Mouse (Mus musculus): ENCODE results near the gene Wfdc18. TPM values are rescaled to one million over a fixed set of nuclear protein-coding genes. Genes with fewer than 3 reads are reported as not detected.

The Wfdc18 gene
- polyA plus RNA-seq (2012; rRNA removed) = not detected in 2 replicates

GRCm38 (mm10) chr11:83708715-83709114 lies at the start of gene Wfdc18:
Gene Wfdc18, plus strand, starts transcription at chr11:83709015.
- WGBS = 27% methylated on average over 4 of the region's 4 CpGs
- DNase-seq (ENCODE audit: low read depth, low spot score) = no peak

- WGBS = 71% methylated on average over 6 of the region's 6 CpGs
- no peak for DNase-seq (ENCODE audit: low read depth, low spot score)
Measured at GRCm38 (mm10) chr11:83662204-83662603, 46.6 kb upstream of the Wfdc18 start, which contains the start of gene Ccl4. Gene Ccl4, plus strand, starts transcription at chr11:83662584.

DNA sequence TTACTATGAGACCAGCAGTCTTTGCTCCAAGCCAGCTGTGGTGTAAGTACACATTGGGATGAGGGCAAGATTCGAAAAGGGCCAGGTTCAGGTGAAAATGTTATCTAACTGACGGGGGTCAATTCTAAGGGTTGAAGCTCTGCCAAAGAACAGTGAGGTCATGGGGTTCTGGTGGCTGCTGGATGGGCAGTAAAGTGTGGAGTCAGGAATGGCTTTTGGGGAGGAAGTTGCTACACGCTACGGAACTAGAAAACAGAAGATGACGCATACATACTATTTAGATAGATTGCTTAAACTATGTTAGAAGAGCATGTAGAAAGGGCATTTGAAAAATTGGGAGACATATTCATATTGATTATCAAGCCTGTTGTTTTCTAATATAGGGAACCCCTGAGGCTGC lies 45.3 kb upstream of the Wfdc18 start:
- no peak for DNase-seq (ENCODE audit: low read depth, low spot score)
- WGBS = 56% methylated on average over 5 of the region's 5 CpGs

- no peak for DNase-seq (ENCODE audit: low read depth, low spot score)
Measured at GRCm38 (mm10) chr11:83671743-83672142, 37.1 kb upstream of the Wfdc18 start.

DNA sequence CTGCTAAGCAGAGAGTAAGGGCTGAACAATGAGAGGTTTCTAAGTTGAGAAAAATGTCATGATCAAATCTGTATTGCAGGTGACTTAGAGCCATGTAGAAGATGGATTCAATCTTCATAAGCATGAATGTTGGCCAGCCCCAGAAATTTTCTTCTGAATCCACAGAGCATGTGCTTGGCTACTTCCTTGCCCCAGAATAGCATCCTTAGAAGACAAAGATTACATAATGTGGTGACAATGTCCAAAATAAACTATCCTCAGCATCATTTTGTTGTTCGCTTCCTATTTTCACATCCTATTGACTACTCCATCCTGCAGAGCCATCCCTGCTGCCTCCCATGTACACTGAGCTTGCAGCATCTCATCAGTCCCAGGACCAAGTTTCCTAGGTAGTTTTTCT lies 33.1 kb upstream of the Wfdc18 start:
- DNase-seq (ENCODE audit: low read depth, low spot score) = no peak
- 85% methylated on average over 1 of the region's 1 CpGs for whole genome bisulfite sequencing

- 90% methylated on average over 1 of the region's 1 CpGs for WGBS
- DNase-seq (ENCODE audit: low read depth, low spot score) = no peak
Measured at GRCm38 (mm10) chr11:83689918-83690317, 18.9 kb upstream of the Wfdc18 start.

GRCm38 (mm10) chr11:83692008-83692407 lies 16.8 kb upstream of the Wfdc18 start:
- DNase-seq (ENCODE audit: low read depth, low spot score) = no peak
- 44% methylated on average over 1 of the region's 1 CpGs for WGBS

GRCm38 (mm10) chr11:83703705-83704104 lies 5.1 kb upstream of the Wfdc18 start, which contains the start of gene Wfdc17:
Gene Wfdc17, plus strand, starts transcription at chr11:83703991.
- DNase-seq (ENCODE audit: low read depth, low spot score) = no peak

GRCm38 (mm10) chr11:83709683-83710082 lies 868 bp downstream of the Wfdc18 start:
- DNase-seq (ENCODE audit: low read depth, low spot score) = no peak
- 86% methylated on average over 5 of the region's 5 CpGs for WGBS

More at GRCm38 (mm10) chr11:83703705-83704104, 5.1 kb upstream of the Wfdc18 start, which contains the start of gene Wfdc17:
- 0% methylated on average over 1 of the region's 1 CpGs for WGBS

- 12% methylated on average over 1 of the region's 1 CpGs for WGBS
- DNase-seq (ENCODE audit: low read depth, low spot score) = no peak
Measured at GRCm38 (mm10) chr11:83712671-83713070, 3.9 kb downstream of the Wfdc18 start.

GRCm38 (mm10) chr11:83713925-83714324 lies 5.1 kb downstream of the Wfdc18 start:
- 72% methylated on average over 2 of the region's 2 CpGs for WGBS
- no peak for DNase-seq (ENCODE audit: low read depth, low spot score)

DNA sequence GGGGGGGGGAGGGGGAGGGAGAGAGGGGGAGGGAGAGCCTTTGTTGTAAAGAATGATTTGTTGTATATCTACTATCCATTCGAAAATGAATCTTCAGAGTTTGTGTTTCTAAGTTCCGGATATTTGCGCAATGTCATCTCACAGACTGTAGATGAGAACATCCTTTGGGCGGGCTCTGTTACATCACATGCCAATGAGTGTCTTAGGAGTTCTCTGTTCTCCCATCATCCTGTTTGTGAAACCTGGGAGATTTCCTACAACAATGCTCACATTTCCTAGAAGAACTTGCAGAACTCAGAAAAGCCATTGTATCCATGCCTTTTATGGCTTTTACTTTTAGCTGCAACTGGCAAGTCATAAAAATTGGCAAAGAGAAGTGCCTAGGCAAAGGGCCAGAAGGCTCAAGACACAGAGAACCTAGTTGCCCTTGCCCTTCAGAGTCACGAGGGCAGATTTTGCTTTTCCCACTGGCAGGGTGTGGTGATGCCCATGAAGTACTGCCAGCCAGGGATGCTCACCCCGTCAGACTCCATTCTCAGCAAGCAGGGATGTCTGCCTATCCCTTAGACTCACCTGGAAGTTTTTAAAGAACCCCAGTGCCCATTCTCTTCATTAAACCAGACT lies 8.3 kb downstream of the Wfdc18 start:
- no peak for DNase-seq (ENCODE audit: low read depth, low spot score)
- 37% methylated on average over 6 of the region's 6 CpGs for WGBS

GRCm38 (mm10) chr11:83720766-83721165 lies 12.0 kb downstream of the Wfdc18 start:
- no peak for DNase-seq (ENCODE audit: low read depth, low spot score)

GRCm38 (mm10) chr11:83728757-83729432 lies 20.1 kb downstream of the Wfdc18 start:
- 54% methylated on average over 3 of the region's 3 CpGs for WGBS
- DNase-seq (ENCODE audit: low read depth, low spot score) = no peak

DNA sequence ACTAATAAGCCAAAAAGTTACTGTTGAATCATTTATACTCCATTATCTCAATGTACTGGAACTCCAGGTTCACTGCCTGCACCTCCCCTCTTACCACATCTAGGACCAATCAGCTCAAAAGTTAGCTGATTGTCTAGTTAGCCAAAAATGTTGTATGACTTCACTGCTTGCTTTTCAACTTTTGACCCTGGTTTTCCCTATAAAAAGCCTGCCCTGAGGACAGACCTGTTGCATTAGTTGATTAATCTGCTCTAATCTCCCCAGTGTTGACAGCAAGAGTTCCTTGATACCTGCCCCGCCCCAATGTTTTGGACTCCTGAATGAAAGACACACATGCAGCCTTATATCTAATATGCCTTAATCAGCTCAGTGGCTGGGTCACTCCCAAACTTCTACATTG lies 22.3 kb downstream of the Wfdc18 start:
- 95% methylated on average over 1 of the region's 1 CpGs for WGBS
- DNase-seq (ENCODE audit: low read depth, low spot score) = no peak

DNA sequence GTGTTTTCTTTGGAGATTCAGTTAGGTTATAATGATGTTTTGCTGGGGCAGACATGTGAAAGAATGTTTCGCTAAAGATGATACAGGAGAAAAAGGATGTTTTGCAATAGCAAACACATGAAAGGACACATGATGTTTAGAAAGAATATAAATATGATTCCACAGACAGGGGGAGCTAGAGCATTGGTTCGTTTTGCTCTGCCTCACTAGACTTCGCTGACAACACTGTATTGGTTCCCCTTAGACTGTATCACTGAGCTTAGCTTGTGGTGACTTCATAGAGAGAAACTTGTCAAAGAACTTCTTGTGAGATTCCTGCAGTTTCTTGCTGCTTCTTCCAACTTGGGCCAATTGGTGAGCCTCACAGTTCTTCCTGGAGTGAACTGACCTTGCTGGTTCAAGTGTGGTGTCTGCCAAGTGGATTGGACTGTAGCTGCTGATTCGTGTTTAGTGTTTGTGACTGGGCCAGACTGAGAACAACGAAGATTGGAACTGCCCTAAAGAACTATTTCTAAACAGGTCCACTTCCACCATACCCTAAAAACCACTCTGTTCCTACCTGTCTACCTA lies 24.3 kb downstream of the Wfdc18 start:
- no peak for DNase-seq (ENCODE audit: low read depth, low spot score)
- 78% methylated on average over 5 of the region's 5 CpGs for WGBS

DNA sequence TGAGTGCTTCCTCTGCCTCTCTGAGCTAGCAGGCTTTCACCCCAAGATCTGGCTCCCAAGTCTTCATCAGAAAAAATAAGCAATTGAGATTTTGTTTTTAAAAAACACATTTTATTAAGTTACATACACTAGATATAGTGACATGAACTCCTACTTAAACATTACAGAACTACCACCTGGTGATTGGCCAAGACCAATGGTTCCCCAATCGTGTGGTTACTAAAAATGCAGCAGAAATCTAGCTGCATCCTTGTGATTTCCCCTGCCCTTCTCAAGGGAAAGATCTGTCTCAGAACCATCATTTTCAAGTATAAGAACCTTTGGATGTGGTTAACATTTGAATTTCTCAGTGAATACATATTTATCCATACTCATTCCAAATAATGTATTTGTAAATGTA lies 25.4 kb downstream of the Wfdc18 start:
- no peak for DNase-seq (ENCODE audit: low read depth, low spot score)
- 84% methylated on average over 1 of the region's 1 CpGs for WGBS

DNA sequence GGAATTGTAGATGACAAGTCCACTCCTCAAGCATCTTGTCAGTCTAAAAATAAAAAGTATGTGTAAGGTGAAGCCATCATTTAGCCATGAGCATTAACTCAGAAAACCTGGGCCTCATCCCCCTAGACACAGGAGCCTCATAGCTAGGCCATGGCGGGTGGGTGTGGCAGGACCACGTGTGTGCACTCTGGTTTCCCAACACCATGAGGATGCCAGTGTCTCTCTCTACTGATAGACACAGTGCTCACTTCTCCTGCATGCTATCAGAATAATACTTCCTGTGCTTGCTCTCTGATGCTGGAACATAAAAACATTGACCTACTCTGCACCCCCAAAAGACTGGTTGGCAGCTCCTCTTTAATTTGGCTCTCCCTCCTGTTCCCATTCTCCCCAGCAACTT lies 27.1 kb downstream of the Wfdc18 start:
- WGBS = 58% methylated on average over 2 of the region's 2 CpGs
- no peak for DNase-seq (ENCODE audit: low read depth, low spot score)

DNA sequence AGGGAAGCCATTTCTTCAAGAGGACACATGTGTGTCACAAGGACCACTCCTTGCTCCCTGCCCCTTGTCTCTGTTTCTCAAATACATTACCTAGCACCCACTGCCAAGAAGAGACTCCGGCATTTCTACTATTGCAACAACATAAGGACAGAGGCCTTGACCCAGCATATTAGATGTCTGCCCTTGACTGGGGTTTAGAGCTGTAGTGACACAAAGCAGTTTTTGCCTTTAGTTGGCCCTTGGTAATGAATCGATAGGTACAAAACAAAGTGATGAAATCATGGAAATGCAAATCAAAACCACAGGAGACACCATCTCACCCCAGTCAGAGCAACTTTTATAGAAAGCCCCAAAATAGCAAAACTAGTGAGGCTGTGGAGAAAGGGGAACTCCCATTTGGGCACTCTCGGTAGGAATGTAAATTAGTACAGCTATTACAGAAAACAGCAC lies 28.3 kb downstream of the Wfdc18 start:
- 74% methylated on average over 3 of the region's 3 CpGs for WGBS
- no peak for DNase-seq (ENCODE audit: low read depth, low spot score)

GRCm38 (mm10) chr11:83739241-83739640 lies 30.4 kb downstream of the Wfdc18 start:
- peak; percentile 21 for DNase-seq (ENCODE audit: low read depth, low spot score)
- WGBS = 27% methylated on average over 5 of the region's 5 CpGs

DNA sequence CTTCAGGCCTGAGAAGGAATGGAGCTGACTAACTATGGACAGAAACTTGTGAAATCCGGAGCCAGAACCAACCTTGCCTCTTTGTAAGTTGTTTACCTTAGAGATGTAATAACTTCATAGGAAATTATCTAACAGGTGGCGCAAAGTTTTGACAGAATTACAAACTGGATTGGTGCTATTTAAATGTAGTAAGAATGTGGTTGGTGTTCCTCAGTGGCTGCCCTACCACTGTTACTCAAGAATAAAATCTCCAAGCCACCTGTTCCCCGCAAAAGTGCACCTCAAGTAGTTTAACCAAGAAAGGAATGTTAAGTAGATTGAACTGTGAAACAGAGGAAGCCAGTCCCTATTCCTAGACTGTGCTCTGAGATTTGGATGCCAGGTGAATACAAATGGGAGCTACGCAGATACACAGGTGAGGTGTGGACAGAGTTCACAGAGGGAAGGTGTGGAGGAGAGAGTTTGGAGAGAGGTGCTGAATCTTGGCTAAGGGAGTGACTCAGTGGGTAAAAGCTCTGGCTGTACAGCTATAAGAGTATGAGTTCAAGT lies 31.7 kb downstream of the Wfdc18 start:
- DNase-seq (ENCODE audit: low read depth, low spot score) = no peak
- WGBS = 41% methylated on average over 4 of the region's 4 CpGs

Data from large intestine, adult 2 months (tissue).